In genomic region chr2:5553264-5553663, GRCm38 (mm10) we compare ENCODE assay signal across 14 mouse cellular contexts.
DNase-seq lines count a peak whose midpoint lies in the region.
"Had no signal": no experiment of that assay in that cellular context is flagged by ENCODE, and none has a peak within 500 bp of the region (broad histone marks: within the 10 kb centered on the region; RNA-seq: fewer than 3 reads in every experiment).

No protein-coding gene starts in this region.

- peak; percentile 22 to 48 for DNase-seq in left cerebral cortex, adult 18-20 months (ENCODE audit: low spot score in 2 of 2)
- DNase-seq in left cerebral cortex, postnatal 10 days (ENCODE audit: extremely low spot score in 1 of 2, low spot score in 2 of 2), result no peak
- peak; percentile 58 for DNase-seq in NIH3T3 (ENCODE audit: low read depth)
- DNase-seq in left cerebral cortex, adult 9 months (ENCODE audit: low spot score in 2 of 2), result peak; percentile 50 to 52
- peak; percentile 54 for DNase-seq in telencephalon, adult 2 months (ENCODE audit: low read depth, low spot score)
- DNase-seq in lung, postnatal 4 days, result no peak
- DNase-seq in cerebellum, adult 9-10 months, result no peak
- DNase-seq: adrenal gland, postnatal 10 days; cerebellum, adult 11-12 months; forebrain, postnatal 0 days; gastrocnemius, postnatal 25 days; heart, postnatal 14 days; liver; lung, adult 18-20 months had no signal

- intact Hi-C loops in left cerebral cortex, postnatal 10 days (cut with DNase I), result no loop called here

Comparison
In these comparisons a context has a peak if more than half of its experiments do, and no peak if none do; other contexts are left out.
1. DNase-seq: peak in left cerebral cortex, adult 18-20 months (2 of 2), NIH3T3 (single experiment), left cerebral cortex, adult 9 months (2 of 2) and telencephalon, adult 2 months (single experiment); none in left cerebral cortex, postnatal 10 days (0 of 2), lung, postnatal 4 days (0 of 2) and cerebellum, adult 9-10 months (single experiment).